Mouse (Mus musculus): ENCODE data around the gene Dagla. TPM values are rescaled to one million over a fixed set of nuclear protein-coding genes. Genes with fewer than 3 reads are reported as not detected.

Dagla gene
- polyA plus RNA-seq, 1 experiment from 2014 or later = 0.98 TPM

DNA sequence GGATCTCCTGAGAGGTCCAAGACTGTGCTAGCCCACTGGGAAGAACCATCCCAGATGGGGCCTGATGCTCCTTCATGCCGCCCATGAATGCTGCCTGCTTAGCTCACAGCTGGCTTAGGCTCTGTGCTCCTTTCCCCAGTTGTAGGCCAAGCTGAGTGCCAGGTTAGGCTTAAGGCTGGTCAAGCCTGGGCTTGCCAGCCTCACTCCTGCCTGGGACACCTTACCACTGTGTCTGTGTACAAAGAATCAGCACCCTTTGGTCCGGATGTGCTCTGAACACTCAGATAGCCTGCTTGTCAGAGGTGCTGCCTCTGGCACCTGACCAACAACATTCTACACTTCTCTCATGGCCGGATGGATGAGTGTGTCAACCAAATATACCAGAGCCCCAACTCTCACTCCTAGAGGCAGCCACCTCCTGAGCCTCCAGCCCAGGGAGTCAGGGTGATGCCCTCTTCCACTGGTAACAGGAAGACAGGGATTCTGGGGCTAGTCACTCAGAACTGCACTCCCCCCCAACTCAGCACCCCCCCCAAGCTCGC lies 15.0 kb downstream of the Dagla start:
- Histone ChIP-seq H3K27me3 (ENCODE audit: control insufficient read depth, insufficient read depth, low read length) (no peaks in the 10 kb centered on the region), H3K9ac (replicated peaks; ENCODE audit: low read length) (no peak overlapping the region), H3K27ac (replicated peaks; ENCODE audit: low read depth, low read length) (no peak overlapping the region), H3K4me1 (ENCODE audit: control insufficient read depth, insufficient read depth, low read length) (peaks cover 7% of the 10 kb centered on the region), H3K9me3 (replicated peaks; ENCODE audit: control insufficient read depth, low read length) (no peaks in the 10 kb centered on the region), H3K4me2 (ENCODE audit: low read depth, low read length) (no peak overlapping the region), H3K36me3 (replicated peaks; ENCODE audit: control insufficient read depth, insufficient read depth, low read depth, low read length) (no peaks in the 10 kb centered on the region), H3K4me3 (ENCODE audit: low read depth, low read length) (no peak overlapping the region)
- WGBS = 85% methylated on average over 4 of the region's 4 CpGs
- DNase-seq (ENCODE audit: low spot score) = no peak
- ATAC-seq (replicated peaks; ENCODE audit: insufficient number of reproducible peaks, low FRiP score, low TSS enrichment, low read depth) = no peak

DNA sequence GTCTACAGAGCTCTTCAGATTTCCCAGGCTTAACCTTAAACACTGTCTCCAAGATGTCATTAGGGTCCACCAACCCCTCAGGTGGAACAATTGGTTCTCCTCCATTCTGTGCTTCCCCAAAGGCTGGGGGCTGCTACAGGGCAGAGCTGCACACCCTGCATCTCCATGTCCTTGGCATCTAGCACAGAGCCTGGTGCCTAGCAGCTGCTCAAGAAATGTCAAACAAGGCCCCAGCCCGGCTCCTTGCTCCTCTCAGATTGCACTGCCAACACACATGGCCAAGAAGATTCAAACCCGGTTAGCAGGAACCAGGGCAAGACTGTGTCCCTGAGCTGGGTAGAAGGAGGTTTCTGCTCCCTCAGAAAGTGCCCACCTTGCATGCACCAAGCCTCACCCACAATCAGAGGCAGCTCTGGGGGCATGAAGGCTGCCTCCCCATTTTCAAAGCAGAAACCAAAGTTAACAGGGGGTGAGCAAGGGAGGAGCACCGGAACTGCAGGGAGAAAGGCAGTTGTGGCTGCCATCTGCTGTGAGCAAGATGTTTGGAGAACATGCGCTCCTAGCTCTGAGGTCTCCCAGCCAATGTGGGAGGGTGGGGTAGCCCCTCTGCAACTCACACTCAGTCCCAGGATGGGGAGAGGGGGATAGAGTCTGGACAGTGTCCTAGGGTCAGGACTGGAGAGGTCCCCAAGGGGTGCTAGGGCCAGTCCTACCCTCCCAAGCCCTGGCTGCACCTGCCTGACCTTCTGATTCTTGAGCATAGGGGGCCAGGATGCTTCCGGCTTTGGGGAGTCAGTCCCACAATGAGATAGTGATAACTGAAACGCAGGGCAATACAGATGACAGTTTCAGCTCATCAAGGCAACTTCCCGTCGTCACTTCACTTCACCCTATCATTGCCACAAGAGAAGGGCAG lies 16.3 kb downstream of the Dagla start:
- DNase-seq (ENCODE audit: low spot score) = no peak
- Histone ChIP-seq H3K9me3 (replicated peaks; ENCODE audit: control insufficient read depth, low read length) (no peaks in the 10 kb centered on the region), H3K4me1 (ENCODE audit: control insufficient read depth, insufficient read depth, low read length) (peaks cover 4% of the 10 kb centered on the region; the same call in 1 of the 2 replicates), H3K4me3 (ENCODE audit: low read depth, low read length) (no peak overlapping the region), H3K4me2 (ENCODE audit: low read depth, low read length) (no peak overlapping the region), H3K9ac (replicated peaks; ENCODE audit: low read length) (no peak overlapping the region), H3K27ac (replicated peaks; ENCODE audit: low read depth, low read length) (no peak overlapping the region), H3K27me3 (ENCODE audit: control insufficient read depth, insufficient read depth, low read length) (no peaks in the 10 kb centered on the region), H3K36me3 (replicated peaks; ENCODE audit: control insufficient read depth, insufficient read depth, low read depth, low read length) (no peaks in the 10 kb centered on the region)
- WGBS = 84% methylated on average over 8 of the region's 8 CpGs
- ATAC-seq (replicated peaks; ENCODE audit: insufficient number of reproducible peaks, low FRiP score, low TSS enrichment, low read depth) = no peak

DNA sequence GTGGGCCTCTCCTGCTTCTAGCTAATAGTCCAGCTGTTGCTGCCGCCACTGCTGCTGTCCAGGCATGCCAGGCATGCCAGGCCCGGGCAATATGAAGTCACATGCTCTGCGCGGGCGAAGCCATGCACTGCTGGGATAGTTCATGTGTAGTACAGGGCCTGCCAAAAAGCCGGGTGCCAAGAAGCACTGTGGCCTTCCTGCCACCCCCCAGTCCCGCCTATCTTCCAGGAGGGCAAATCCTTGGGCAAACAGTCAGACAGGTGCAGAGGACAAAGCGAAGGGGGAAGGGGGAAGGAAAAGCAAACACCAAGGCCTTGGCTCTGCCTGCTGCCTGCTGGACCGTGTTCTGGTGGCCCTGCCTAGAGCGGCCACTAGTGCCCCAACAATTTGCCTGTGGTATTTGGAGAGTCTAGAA lies 18.2 kb downstream of the Dagla start:
- no peaks in the 10 kb centered on the region for H3K36me3 ChIP-seq (replicated peaks; ENCODE audit: control insufficient read depth, insufficient read depth, low read depth, low read length)
- H3K9me3 ChIP-seq (replicated peaks; ENCODE audit: control insufficient read depth, low read length) = no peaks in the 10 kb centered on the region
- no peaks in the 10 kb centered on the region for H3K27me3 ChIP-seq (ENCODE audit: control insufficient read depth, insufficient read depth, low read length)
- DNase-seq (ENCODE audit: low spot score) (no peak), ATAC-seq (replicated peaks; ENCODE audit: insufficient number of reproducible peaks, low FRiP score, low TSS enrichment, low read depth) (no peak)
- no peak overlapping the region for H3K27ac ChIP-seq (replicated peaks; ENCODE audit: low read depth, low read length)
- H3K4me2 ChIP-seq (ENCODE audit: low read depth, low read length) = no peak overlapping the region
- 71% methylated on average over 10 of the region's 10 CpGs for WGBS
- H3K4me3 ChIP-seq (ENCODE audit: low read depth, low read length) = no peak overlapping the region
- no peak overlapping the region for H3K9ac ChIP-seq (replicated peaks; ENCODE audit: low read length)
- H3K4me1 ChIP-seq (ENCODE audit: control insufficient read depth, insufficient read depth, low read length) = peaks cover 4% of the 10 kb centered on the region; the same call in 1 of the 2 replicates

DNA sequence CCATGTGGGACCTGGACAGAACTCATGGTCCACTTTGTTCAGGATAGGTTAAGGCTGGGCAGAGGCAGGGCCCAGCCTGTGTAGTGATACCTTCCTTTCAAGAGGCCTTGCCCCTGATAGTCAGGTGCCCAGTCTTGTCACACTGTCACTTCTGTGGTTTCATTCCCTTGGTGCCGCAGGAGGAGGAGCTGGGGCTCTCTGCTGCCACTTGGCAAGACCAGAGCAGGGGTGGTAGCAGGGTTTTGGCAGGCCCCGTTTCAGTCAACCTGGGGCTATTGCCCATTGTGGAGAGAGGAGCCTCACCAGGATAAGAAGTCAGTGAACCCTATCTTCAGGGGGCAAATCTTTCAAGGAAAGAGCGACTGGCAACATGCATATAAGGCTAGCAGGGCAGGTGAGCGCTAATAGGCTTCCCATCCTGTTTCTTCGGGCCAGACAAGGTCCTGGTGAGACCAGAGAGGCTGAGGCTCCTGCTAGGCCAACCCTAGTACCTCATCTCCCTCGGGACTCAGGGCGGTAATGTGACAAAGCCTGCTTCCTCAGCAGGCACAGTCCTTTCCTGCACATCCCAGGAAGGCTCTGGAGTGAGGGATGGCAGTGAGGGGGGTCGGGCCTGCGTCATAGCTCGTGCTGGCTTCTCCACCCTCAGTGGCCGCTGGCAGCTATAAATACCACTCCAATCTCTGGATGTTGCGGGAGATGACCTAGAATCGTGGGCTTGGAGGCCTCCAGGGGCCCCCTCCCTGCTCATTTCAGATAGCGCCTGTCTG lies 23.7 kb downstream of the Dagla start:
- ATAC-seq (replicated peaks; ENCODE audit: insufficient number of reproducible peaks, low FRiP score, low TSS enrichment, low read depth) = no peak
- 79% methylated on average over 14 of the region's 14 CpGs for WGBS
- H3K27me3 ChIP-seq (ENCODE audit: control insufficient read depth, insufficient read depth, low read length) = no peaks in the 10 kb centered on the region

DNA sequence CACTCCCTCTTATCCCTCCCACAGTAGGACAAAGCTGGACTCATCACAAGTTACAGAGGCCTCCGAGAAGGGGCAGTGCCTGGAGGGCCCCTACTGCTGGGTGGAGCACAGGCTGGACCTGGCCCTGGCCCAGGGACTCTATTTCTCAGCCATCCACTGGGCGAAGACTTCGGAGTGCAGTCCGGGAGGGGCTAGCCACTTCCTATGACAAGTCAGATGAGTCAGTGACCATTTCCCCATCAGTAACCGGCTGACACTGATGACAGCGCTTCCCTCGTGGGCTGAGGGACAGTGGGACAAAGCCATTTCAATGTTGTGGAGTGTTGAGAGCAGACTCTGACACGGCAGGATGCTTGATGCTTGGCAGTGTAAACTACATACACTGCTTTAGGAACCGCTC lies 25.0 kb downstream of the Dagla start:
- no peak overlapping the region for H3K27ac ChIP-seq (replicated peaks; ENCODE audit: low read depth, low read length)
- H3K4me1 ChIP-seq (ENCODE audit: control insufficient read depth, insufficient read depth, low read length) = no peaks in the 10 kb centered on the region; the same call in 1 of the 2 replicates
- H3K9me3 ChIP-seq (replicated peaks; ENCODE audit: control insufficient read depth, low read length) = no peaks in the 10 kb centered on the region
- H3K36me3 ChIP-seq (replicated peaks; ENCODE audit: control insufficient read depth, insufficient read depth, low read depth, low read length) = no peaks in the 10 kb centered on the region
- no peak for ATAC-seq (replicated peaks; ENCODE audit: insufficient number of reproducible peaks, low FRiP score, low TSS enrichment, low read depth)
- DNase-seq (ENCODE audit: low spot score) = no peak
- no peak overlapping the region for H3K4me2 ChIP-seq (ENCODE audit: low read depth, low read length)
- 83% methylated on average over 9 of the region's 9 CpGs for WGBS
- H3K9ac ChIP-seq (replicated peaks; ENCODE audit: low read length) = no peak overlapping the region
- no peaks in the 10 kb centered on the region for H3K27me3 ChIP-seq (ENCODE audit: control insufficient read depth, insufficient read depth, low read length)
- H3K4me3 ChIP-seq (ENCODE audit: low read depth, low read length) = no peak overlapping the region

More for the DNA sequence above, 23.7 kb downstream of the Dagla start:
- Histone ChIP-seq H3K36me3 (replicated peaks; ENCODE audit: control insufficient read depth, insufficient read depth, low read depth, low read length) (no peaks in the 10 kb centered on the region), H3K9ac (replicated peaks; ENCODE audit: low read length) (no peak overlapping the region), H3K4me3 (ENCODE audit: low read depth, low read length) (no peak overlapping the region), H3K4me1 (ENCODE audit: control insufficient read depth, insufficient read depth, low read length) (no peaks in the 10 kb centered on the region; the same call in 1 of the 2 replicates), H3K9me3 (replicated peaks; ENCODE audit: control insufficient read depth, low read length) (no peaks in the 10 kb centered on the region), H3K27ac (replicated peaks; ENCODE audit: low read depth, low read length) (no peak overlapping the region), H3K4me2 (ENCODE audit: low read depth, low read length) (no peak overlapping the region)
- no peak for DNase-seq (ENCODE audit: low spot score)

DNA sequence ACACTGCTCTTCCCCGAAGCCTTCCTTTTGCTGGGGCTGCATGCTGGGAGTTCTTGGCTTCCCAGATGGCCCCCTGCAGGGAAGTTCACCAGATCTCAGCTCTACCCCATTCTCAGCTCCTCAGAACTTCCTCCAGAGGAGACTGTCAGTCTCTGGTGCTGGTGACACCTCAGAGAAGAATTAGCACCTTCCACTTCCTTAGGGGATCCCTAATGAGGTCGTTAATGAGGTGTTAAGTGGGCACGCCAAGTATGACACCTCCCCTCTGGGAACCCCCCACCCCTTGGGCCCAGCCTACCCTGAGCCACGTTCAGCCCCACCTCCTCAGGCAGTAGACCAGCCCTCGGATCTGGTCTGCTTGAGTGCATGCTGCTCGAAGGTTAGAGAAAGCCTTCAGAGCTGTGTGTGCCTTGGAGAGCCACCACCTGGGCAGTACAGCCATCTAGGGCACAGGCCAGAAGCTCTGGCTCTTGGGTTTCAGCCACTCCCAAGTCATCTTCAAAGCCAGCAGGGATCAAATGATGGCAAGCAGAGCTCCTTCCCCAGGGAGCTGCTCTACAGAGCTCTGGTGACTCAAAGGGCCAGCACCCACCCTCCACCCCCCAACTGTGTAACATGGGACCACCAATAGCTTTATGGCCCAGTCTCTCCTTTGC lies 25.9 kb downstream of the Dagla start:
- Histone ChIP-seq H3K27ac (replicated peaks; ENCODE audit: low read depth, low read length) (no peak overlapping the region), H3K4me1 (ENCODE audit: control insufficient read depth, insufficient read depth, low read length) (no peaks in the 10 kb centered on the region; the same call in 1 of the 2 replicates), H3K27me3 (ENCODE audit: control insufficient read depth, insufficient read depth, low read length) (no peaks in the 10 kb centered on the region)

DNA sequence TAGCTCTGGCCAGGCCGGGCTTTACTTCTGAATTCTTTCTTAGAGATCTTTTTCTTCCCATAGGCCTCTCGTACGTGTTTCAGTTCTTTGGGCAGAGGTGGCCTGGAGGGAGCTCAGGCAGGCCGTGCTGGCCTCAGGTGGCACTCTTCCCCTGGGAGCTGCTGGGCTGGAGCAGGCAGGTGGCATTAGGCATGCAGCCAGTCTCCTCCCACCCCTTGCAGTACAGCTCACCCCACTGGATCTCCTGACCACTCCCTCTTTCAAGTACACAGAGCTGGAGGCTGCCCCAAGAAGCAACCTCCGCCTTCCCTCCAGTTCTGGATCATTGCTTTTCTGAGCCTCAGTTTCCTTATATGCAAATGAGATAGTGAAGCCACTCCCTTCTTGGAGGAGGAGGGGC lies 26.9 kb downstream of the Dagla start:
- Histone ChIP-seq H3K4me1 (ENCODE audit: control insufficient read depth, insufficient read depth, low read length) (peaks cover 4% of the 10 kb centered on the region; the same call in 1 of the 2 replicates), H3K27ac (replicated peaks; ENCODE audit: low read depth, low read length) (no peak overlapping the region), H3K9ac (replicated peaks; ENCODE audit: low read length) (no peak overlapping the region), H3K9me3 (replicated peaks; ENCODE audit: control insufficient read depth, low read length) (no peaks in the 10 kb centered on the region), H3K36me3 (replicated peaks; ENCODE audit: control insufficient read depth, insufficient read depth, low read depth, low read length) (no peaks in the 10 kb centered on the region), H3K4me3 (ENCODE audit: low read depth, low read length) (no peak overlapping the region), H3K27me3 (ENCODE audit: control insufficient read depth, insufficient read depth, low read length) (no peaks in the 10 kb centered on the region), H3K4me2 (ENCODE audit: low read depth, low read length) (0 out of 2 replicates have a peak overlapping the region, but pooled peaks have one; percentile 20)
- DNase-seq (ENCODE audit: low spot score) (no peak), ATAC-seq (replicated peaks; ENCODE audit: insufficient number of reproducible peaks, low FRiP score, low TSS enrichment, low read depth) (peak; percentile 25)
- WGBS = 14% methylated on average over 5 of the region's 5 CpGs

More for the DNA sequence above, 25.9 kb downstream of the Dagla start:
- Histone ChIP-seq H3K4me3 (ENCODE audit: low read depth, low read length) (no peak overlapping the region), H3K9ac (replicated peaks; ENCODE audit: low read length) (peak overlapping the region; percentile 13; the same call in 1 of the 2 replicates), H3K36me3 (replicated peaks; ENCODE audit: control insufficient read depth, insufficient read depth, low read depth, low read length) (no peaks in the 10 kb centered on the region), H3K9me3 (replicated peaks; ENCODE audit: control insufficient read depth, low read length) (no peaks in the 10 kb centered on the region), H3K4me2 (ENCODE audit: low read depth, low read length) (no peak overlapping the region)
- no peak for ATAC-seq (replicated peaks; ENCODE audit: insufficient number of reproducible peaks, low FRiP score, low TSS enrichment, low read depth)
- WGBS = 29% methylated on average over 6 of the region's 6 CpGs
- DNase-seq (ENCODE audit: low spot score) = no peak

Measured in embryonic facial prominence, embryonic 11.5 days (tissue).